Mouse (Mus musculus): ENCODE results near the gene Gm42791.

The Gm42791 gene

GRCm38 (mm10) chr5:148994706-148995414 is at the start of gene Gm42791:
TSS of gene Gm42791 (minus strand) at chr5:148995147.
- DNase-seq (ENCODE audit: low spot score in 2 of 2) = peak; percentile 95 to 96

GRCm38 (mm10) chr5:149044067-149044466 is 49.1 kb upstream of the Gm42791 start:
- no peak for DNase-seq (ENCODE audit: low spot score in 2 of 2)

- no peak for DNase-seq (ENCODE audit: low spot score in 2 of 2)
Observed at GRCm38 (mm10) chr5:149043240-149043639, 48.3 kb upstream of the Gm42791 start.

GRCm38 (mm10) chr5:149039825-149040224 is 44.9 kb upstream of the Gm42791 start:
- DNase-seq (ENCODE audit: low spot score in 2 of 2) = no peak

- DNase-seq (ENCODE audit: low spot score in 2 of 2) = peak in 1 of 2 experiments; percentile 13
Observed at GRCm38 (mm10) chr5:149037729-149038128, 42.8 kb upstream of the Gm42791 start.

GRCm38 (mm10) chr5:149036920-149037319 is 42.0 kb upstream of the Gm42791 start:
- no peak for DNase-seq (ENCODE audit: low spot score in 2 of 2)

GRCm38 (mm10) chr5:149032438-149032837 is 37.5 kb upstream of the Gm42791 start:
- DNase-seq (ENCODE audit: low spot score in 2 of 2) = no peak

- peak; percentile 29 to 60 for DNase-seq (ENCODE audit: low spot score in 2 of 2)
Observed at GRCm38 (mm10) chr5:149031199-149031750, 36.3 kb upstream of the Gm42791 start.

- DNase-seq (ENCODE audit: low spot score in 2 of 2) = no peak
Observed at GRCm38 (mm10) chr5:149030103-149030502, 35.2 kb upstream of the Gm42791 start.

GRCm38 (mm10) chr5:149028394-149028793 is 33.4 kb upstream of the Gm42791 start:
- DNase-seq (ENCODE audit: low spot score in 2 of 2) = no peak

- no peak for DNase-seq (ENCODE audit: low spot score in 2 of 2)
Observed at GRCm38 (mm10) chr5:149027389-149027788, 32.4 kb upstream of the Gm42791 start.

GRCm38 (mm10) chr5:149021120-149021519 is 26.2 kb upstream of the Gm42791 start:
- no peak for DNase-seq (ENCODE audit: low spot score in 2 of 2)

- no peak for DNase-seq (ENCODE audit: low spot score in 2 of 2)
Observed at GRCm38 (mm10) chr5:149020681-149021062, 25.7 kb upstream of the Gm42791 start.

- DNase-seq (ENCODE audit: low spot score in 2 of 2) = no peak
Observed at GRCm38 (mm10) chr5:149020059-149020680, 25.2 kb upstream of the Gm42791 start.

- no peak for DNase-seq (ENCODE audit: low spot score in 2 of 2)
Observed at GRCm38 (mm10) chr5:149017666-149018415, 22.9 kb upstream of the Gm42791 start.

- DNase-seq (ENCODE audit: low spot score in 2 of 2) = no peak
Observed at GRCm38 (mm10) chr5:149017181-149017580, 22.2 kb upstream of the Gm42791 start.

GRCm38 (mm10) chr5:149016261-149016660 is 21.3 kb upstream of the Gm42791 start:
- DNase-seq (ENCODE audit: low spot score in 2 of 2) = no peak

- peak; percentile 14 to 31 for DNase-seq (ENCODE audit: low spot score in 2 of 2)
Observed at GRCm38 (mm10) chr5:149015335-149016201, 20.6 kb upstream of the Gm42791 start.

GRCm38 (mm10) chr5:149014600-149015268 is 19.8 kb upstream of the Gm42791 start:
- peak; percentile 41 to 50 for DNase-seq (ENCODE audit: low spot score in 2 of 2)

- no peak for DNase-seq (ENCODE audit: low spot score in 2 of 2)
Observed at GRCm38 (mm10) chr5:149013817-149014508, 19.0 kb upstream of the Gm42791 start.
